Mouse (Mus musculus): ENCODE data around the gene Zfp839. TPM values are rescaled to one million over a fixed set of nuclear protein-coding genes. Genes with fewer than 3 reads are reported as not detected.

Gene Zfp839
- total RNA-seq (2012; rRNA removed): 5.4 and 8.0 TPM in 2 replicates

GRCm38 (mm10) chr12:110850010-110850928 is at the start of gene Zfp839:
Gene Zfp839 (plus strand): TSS chr12:110850253.
- Histone ChIP-seq H3K9me3 (ENCODE audit: control insufficient read depth, insufficient read depth, low read depth, low read length) (no peaks in the 10 kb centered on the region), H3K4me1 (ENCODE audit: control insufficient read depth in 2 of 2, insufficient read depth in 2 of 2, low read length in 2 of 2, poor library complexity in 1 of 2) (peaks cover 0 to 14% of the 10 kb centered on the region in 2 experiments; a peak in 3 of 4 replicates), H3K4me3 (ENCODE audit: insufficient read depth in 1 of 2, low read depth in 1 of 2, low read length in 2 of 2, poor library complexity in 1 of 2, severe bottlenecking in 1 of 2) (peak within 1 kb of the TSS; percentile 72 to 73), H3K36me3 (ENCODE audit: control insufficient read depth, insufficient read depth, low read length, poor library complexity, severe bottlenecking) (no peaks in the 10 kb centered on the region; the same call in 1 of the 2 replicates), H3K9ac (ENCODE audit: insufficient read depth, low read depth, low read length, poor library complexity, severe bottlenecking) (peak within 1 kb of the TSS; percentile 82), H3K27ac (ENCODE audit: insufficient read depth, low read depth, low read length, poor library complexity, severe bottlenecking) (peak within 1 kb of the TSS; percentile 15)
- DNase-seq (ENCODE audit: low read depth, low spot score): no peak
- in situ Hi-C loops (cut with MboI; ENCODE audit: low sequenced_read_pairs in 2 of 2, unreplicated experiment in 2 of 2): no loop called here
- TF ChIP-seq MAFK (IDR thresholded peaks at IDR 0.05; ENCODE audit: insufficient read depth, low read depth, low read length) (no peak), ZNF384 (IDR thresholded peaks at IDR 0.05; ENCODE audit: low read depth, low read length) (no peak), CHD2 (IDR thresholded peaks at IDR 0.05; ENCODE audit: low read depth, low read length) (no peak), HCFC1 (IDR thresholded peaks at IDR 0.05; ENCODE audit: borderline replicate concordance, insufficient read depth, low read length) (peak; percentile 31; the same call in 1 of the 2 replicates), ZC3H11A (IDR thresholded peaks at IDR 0.05; ENCODE audit: borderline replicate concordance, low read depth, low read length) (no peak)

GRCm38 (mm10) chr12:110801876-110802464 is 48.1 kb upstream of the Zfp839 start:
- no peaks in the 10 kb centered on the region for H3K9me3 ChIP-seq (ENCODE audit: control insufficient read depth, insufficient read depth, low read depth, low read length)
- H3K27ac ChIP-seq (ENCODE audit: insufficient read depth, low read depth, low read length, poor library complexity, severe bottlenecking): no peak overlapping the region
- H3K4me1 ChIP-seq (ENCODE audit: control insufficient read depth in 2 of 2, insufficient read depth in 2 of 2, low read length in 2 of 2, poor library complexity in 1 of 2): peaks cover 17 to 20% of the 10 kb centered on the region in 2 experiments
- H3K4me3 ChIP-seq (ENCODE audit: insufficient read depth in 1 of 2, low read depth in 1 of 2, low read length in 2 of 2, poor library complexity in 1 of 2, severe bottlenecking in 1 of 2): no peak overlapping the region
- no peak for DNase-seq (ENCODE audit: low read depth, low spot score)
- no peak overlapping the region for H3K9ac ChIP-seq (ENCODE audit: insufficient read depth, low read depth, low read length, poor library complexity, severe bottlenecking)
- H3K36me3 ChIP-seq (ENCODE audit: control insufficient read depth, insufficient read depth, low read length, poor library complexity, severe bottlenecking): peaks cover 18% of the 10 kb centered on the region; the same call in 1 of the 2 replicates
- in situ Hi-C loops (cut with MboI; ENCODE audit: low sequenced_read_pairs in 2 of 2, unreplicated experiment in 2 of 2): no loop called here
- TF ChIP-seq MAFK (IDR thresholded peaks at IDR 0.05; ENCODE audit: insufficient read depth, low read depth, low read length) (no peak), CHD2 (IDR thresholded peaks at IDR 0.05; ENCODE audit: low read depth, low read length) (no peak), HCFC1 (IDR thresholded peaks at IDR 0.05; ENCODE audit: borderline replicate concordance, insufficient read depth, low read length) (no peak), ZNF384 (IDR thresholded peaks at IDR 0.05; ENCODE audit: low read depth, low read length) (no peak), ZC3H11A (IDR thresholded peaks at IDR 0.05; ENCODE audit: borderline replicate concordance, low read depth, low read length) (no peak)

- Histone ChIP-seq H3K9ac (ENCODE audit: insufficient read depth, low read depth, low read length, poor library complexity, severe bottlenecking) (no peak overlapping the region), H3K9me3 (ENCODE audit: control insufficient read depth, insufficient read depth, low read depth, low read length) (no peaks in the 10 kb centered on the region), H3K4me3 (ENCODE audit: insufficient read depth in 1 of 2, low read depth in 1 of 2, low read length in 2 of 2, poor library complexity in 1 of 2, severe bottlenecking in 1 of 2) (no peak overlapping the region), H3K27ac (ENCODE audit: insufficient read depth, low read depth, low read length, poor library complexity, severe bottlenecking) (no peak overlapping the region), H3K4me1 (ENCODE audit: control insufficient read depth in 2 of 2, insufficient read depth in 2 of 2, low read length in 2 of 2, poor library complexity in 1 of 2) (peaks cover 17 to 20% of the 10 kb centered on the region in 2 experiments), H3K36me3 (ENCODE audit: control insufficient read depth, insufficient read depth, low read length, poor library complexity, severe bottlenecking) (peaks cover 18% of the 10 kb centered on the region; the same call in 1 of the 2 replicates)
- TF ChIP-seq ZNF384 (IDR thresholded peaks at IDR 0.05; ENCODE audit: low read depth, low read length): no peak
- no peak for TF ChIP-seq ZC3H11A (IDR thresholded peaks at IDR 0.05; ENCODE audit: borderline replicate concordance, low read depth, low read length)
- TF ChIP-seq MAFK (IDR thresholded peaks at IDR 0.05; ENCODE audit: insufficient read depth, low read depth, low read length): no peak
- TF ChIP-seq CHD2 (IDR thresholded peaks at IDR 0.05; ENCODE audit: low read depth, low read length): no peak
- no peak for TF ChIP-seq HCFC1 (IDR thresholded peaks at IDR 0.05; ENCODE audit: borderline replicate concordance, insufficient read depth, low read length)
- in situ Hi-C loops (cut with MboI; ENCODE audit: low sequenced_read_pairs in 2 of 2, unreplicated experiment in 2 of 2): no loop called here
- DNase-seq (ENCODE audit: low read depth, low spot score): no peak
Measured at GRCm38 (mm10) chr12:110802674-110803297, 47.3 kb upstream of the Zfp839 start.

GRCm38 (mm10) chr12:110804261-110804660 is 45.8 kb upstream of the Zfp839 start:
- TF ChIP-seq ZC3H11A (IDR thresholded peaks at IDR 0.05; ENCODE audit: borderline replicate concordance, low read depth, low read length) (no peak), MAFK (IDR thresholded peaks at IDR 0.05; ENCODE audit: insufficient read depth, low read depth, low read length) (no peak), CHD2 (IDR thresholded peaks at IDR 0.05; ENCODE audit: low read depth, low read length) (no peak), ZNF384 (IDR thresholded peaks at IDR 0.05; ENCODE audit: low read depth, low read length) (no peak), HCFC1 (IDR thresholded peaks at IDR 0.05; ENCODE audit: borderline replicate concordance, insufficient read depth, low read length) (no peak)
- peaks cover 20% of the 10 kb centered on the region; the same call in 1 of the 2 replicates for H3K36me3 ChIP-seq (ENCODE audit: control insufficient read depth, insufficient read depth, low read length, poor library complexity, severe bottlenecking)
- no peaks in the 10 kb centered on the region for H3K9me3 ChIP-seq (ENCODE audit: control insufficient read depth, insufficient read depth, low read depth, low read length)
- DNase-seq (ENCODE audit: low read depth, low spot score): no peak
- no peak overlapping the region for H3K9ac ChIP-seq (ENCODE audit: insufficient read depth, low read depth, low read length, poor library complexity, severe bottlenecking)
- no peak overlapping the region for H3K4me3 ChIP-seq (ENCODE audit: insufficient read depth in 1 of 2, low read depth in 1 of 2, low read length in 2 of 2, poor library complexity in 1 of 2, severe bottlenecking in 1 of 2)
- no peak overlapping the region for H3K27ac ChIP-seq (ENCODE audit: insufficient read depth, low read depth, low read length, poor library complexity, severe bottlenecking)
- in situ Hi-C loops (cut with MboI; ENCODE audit: low sequenced_read_pairs in 2 of 2, unreplicated experiment in 2 of 2): no loop called here
- peaks cover 14 to 22% of the 10 kb centered on the region in 2 experiments for H3K4me1 ChIP-seq (ENCODE audit: control insufficient read depth in 2 of 2, insufficient read depth in 2 of 2, low read length in 2 of 2, poor library complexity in 1 of 2)

Measured in ES-E14 (cell line).